Mouse (Mus musculus): ENCODE measurements around the gene T2. TPM values are rescaled to one million over a fixed set of nuclear protein-coding genes. Genes with fewer than 3 reads are reported as not detected.

T2 gene
- polyA plus RNA-seq, 1 experiment from 2014 or later = 0.46 TPM

- WGBS = 56% methylated on average over 8 of the region's 8 CpGs
- H3K9me3 ChIP-seq (ENCODE audit: control insufficient read depth, low read length) = no peaks in the 10 kb centered on the region
- H3K36me3 ChIP-seq (ENCODE audit: control insufficient read depth, insufficient read depth, low read length) = no peaks in the 10 kb centered on the region
Measured at GRCm38 (mm10) chr17:8416865-8417264, 61.1 kb downstream of the T2 start.

GRCm38 (mm10) chr17:8420739-8421138, 64.9 kb downstream of the T2 start:
- no peak for ATAC-seq (ENCODE audit: low read depth)
- no peak for DNase-seq (ENCODE audit: low spot score)
- 64% methylated on average over 1 of the region's 1 CpGs for WGBS
- H3K4me2 ChIP-seq (ENCODE audit: low read depth, low read length) = no peak overlapping the region
- H3K9ac ChIP-seq (ENCODE audit: low read depth, low read length) = no peak overlapping the region
- no peaks in the 10 kb centered on the region for H3K36me3 ChIP-seq (ENCODE audit: control insufficient read depth, insufficient read depth, low read length)
- H3K4me1 ChIP-seq (ENCODE audit: control insufficient read depth, insufficient read depth, low read length) = no peaks in the 10 kb centered on the region
- H3K4me3 ChIP-seq (ENCODE audit: low read depth, low read length) = no peak overlapping the region
- no peaks in the 10 kb centered on the region for H3K27me3 ChIP-seq (replicated peaks; ENCODE audit: control insufficient read depth, insufficient read depth, low read length)
- H3K27ac ChIP-seq (replicated peaks; ENCODE audit: low read depth, low read length) = no peak overlapping the region
- no peaks in the 10 kb centered on the region for H3K9me3 ChIP-seq (ENCODE audit: control insufficient read depth, low read length)

More at GRCm38 (mm10) chr17:8416865-8417264, 61.1 kb downstream of the T2 start:
- H3K4me1 ChIP-seq (ENCODE audit: control insufficient read depth, insufficient read depth, low read length) = no peaks in the 10 kb centered on the region
- no peak overlapping the region for H3K27ac ChIP-seq (replicated peaks; ENCODE audit: low read depth, low read length)
- H3K4me3 ChIP-seq (ENCODE audit: low read depth, low read length) = no peak overlapping the region
- no peak for DNase-seq (ENCODE audit: low spot score)
- ATAC-seq (ENCODE audit: low read depth) = no peak
- no peak overlapping the region for H3K9ac ChIP-seq (ENCODE audit: low read depth, low read length)
- H3K27me3 ChIP-seq (replicated peaks; ENCODE audit: control insufficient read depth, insufficient read depth, low read length) = peaks cover 9% of the 10 kb centered on the region
- H3K4me2 ChIP-seq (ENCODE audit: low read depth, low read length) = no peak overlapping the region

- Histone ChIP-seq H3K9ac (ENCODE audit: low read depth, low read length) (no peak overlapping the region), H3K27me3 (replicated peaks; ENCODE audit: control insufficient read depth, insufficient read depth, low read length) (no peaks in the 10 kb centered on the region), H3K4me2 (ENCODE audit: low read depth, low read length) (no peak overlapping the region), H3K4me3 (ENCODE audit: low read depth, low read length) (no peak overlapping the region), H3K4me1 (ENCODE audit: control insufficient read depth, insufficient read depth, low read length) (no peaks in the 10 kb centered on the region), H3K27ac (replicated peaks; ENCODE audit: low read depth, low read length) (no peak overlapping the region), H3K36me3 (ENCODE audit: control insufficient read depth, insufficient read depth, low read length) (no peaks in the 10 kb centered on the region), H3K9me3 (ENCODE audit: control insufficient read depth, low read length) (no peaks in the 10 kb centered on the region)
- DNase-seq (ENCODE audit: low spot score) (no peak), ATAC-seq (ENCODE audit: low read depth) (no peak)
- WGBS = 33% methylated on average over 5 of the region's 5 CpGs
Measured at GRCm38 (mm10) chr17:8421517-8421916, 65.7 kb downstream of the T2 start.

GRCm38 (mm10) chr17:8423283-8423682, 67.5 kb downstream of the T2 start:
- Histone ChIP-seq H3K27me3 (replicated peaks; ENCODE audit: control insufficient read depth, insufficient read depth, low read length) (peaks cover 13% of the 10 kb centered on the region), H3K9ac (ENCODE audit: low read depth, low read length) (no peak overlapping the region), H3K27ac (replicated peaks; ENCODE audit: low read depth, low read length) (no peak overlapping the region), H3K4me3 (ENCODE audit: low read depth, low read length) (no peak overlapping the region), H3K4me2 (ENCODE audit: low read depth, low read length) (no peak overlapping the region), H3K9me3 (ENCODE audit: control insufficient read depth, low read length) (no peaks in the 10 kb centered on the region), H3K4me1 (ENCODE audit: control insufficient read depth, insufficient read depth, low read length) (no peaks in the 10 kb centered on the region), H3K36me3 (ENCODE audit: control insufficient read depth, insufficient read depth, low read length) (no peaks in the 10 kb centered on the region)
- no peak for ATAC-seq (ENCODE audit: low read depth)
- WGBS = 42% methylated on average over 2 of the region's 2 CpGs
- DNase-seq (ENCODE audit: low spot score) = no peak

- under 1% methylated on average over 16 of the region's 16 CpGs for WGBS
- DNase-seq (ENCODE audit: low spot score) = no peak
- Histone ChIP-seq H3K27me3 (replicated peaks; ENCODE audit: control insufficient read depth, insufficient read depth, low read length) (peaks cover 74% of the 10 kb centered on the region), H3K4me1 (ENCODE audit: control insufficient read depth, insufficient read depth, low read length) (no peaks in the 10 kb centered on the region), H3K4me3 (ENCODE audit: low read depth, low read length) (no peak overlapping the region), H3K9ac (ENCODE audit: low read depth, low read length) (no peak overlapping the region), H3K36me3 (ENCODE audit: control insufficient read depth, insufficient read depth, low read length) (no peaks in the 10 kb centered on the region), H3K4me2 (ENCODE audit: low read depth, low read length) (no peak overlapping the region), H3K27ac (replicated peaks; ENCODE audit: low read depth, low read length) (no peak overlapping the region), H3K9me3 (ENCODE audit: control insufficient read depth, low read length) (no peaks in the 10 kb centered on the region)
- ATAC-seq (ENCODE audit: low read depth) = no peak
Measured at GRCm38 (mm10) chr17:8429436-8429835, 73.6 kb downstream of the T2 start.

- no peak overlapping the region for H3K9ac ChIP-seq (ENCODE audit: low read depth, low read length)
- 2% methylated on average over 5 of the region's 5 CpGs for WGBS
- DNase-seq (ENCODE audit: low spot score) = no peak
Measured at GRCm38 (mm10) chr17:8429896-8430295, 74.1 kb downstream of the T2 start.

GRCm38 (mm10) chr17:8432179-8432800, 76.5 kb downstream of the T2 start:
- H3K9ac ChIP-seq (ENCODE audit: low read depth, low read length) = no peak overlapping the region
- no peak for DNase-seq (ENCODE audit: low spot score)
- WGBS = 2% methylated on average over 17 of the region's 17 CpGs
- H3K9me3 ChIP-seq (ENCODE audit: control insufficient read depth, low read length) = no peaks in the 10 kb centered on the region
- no peak overlapping the region for H3K4me2 ChIP-seq (ENCODE audit: low read depth, low read length)
- H3K4me3 ChIP-seq (ENCODE audit: low read depth, low read length) = no peak overlapping the region
- no peaks in the 10 kb centered on the region for H3K4me1 ChIP-seq (ENCODE audit: control insufficient read depth, insufficient read depth, low read length)
- no peak overlapping the region for H3K27ac ChIP-seq (replicated peaks; ENCODE audit: low read depth, low read length)
- ATAC-seq (ENCODE audit: low read depth) = no peak
- H3K27me3 ChIP-seq (replicated peaks; ENCODE audit: control insufficient read depth, insufficient read depth, low read length) = peaks cover 100% of the 10 kb centered on the region
- no peaks in the 10 kb centered on the region for H3K36me3 ChIP-seq (ENCODE audit: control insufficient read depth, insufficient read depth, low read length)

More at GRCm38 (mm10) chr17:8429896-8430295, 74.1 kb downstream of the T2 start:
- Histone ChIP-seq H3K4me1 (ENCODE audit: control insufficient read depth, insufficient read depth, low read length) (no peaks in the 10 kb centered on the region), H3K27ac (replicated peaks; ENCODE audit: low read depth, low read length) (no peak overlapping the region), H3K27me3 (replicated peaks; ENCODE audit: control insufficient read depth, insufficient read depth, low read length) (peaks cover 79% of the 10 kb centered on the region), H3K4me2 (ENCODE audit: low read depth, low read length) (no peak overlapping the region), H3K9me3 (ENCODE audit: control insufficient read depth, low read length) (no peaks in the 10 kb centered on the region), H3K4me3 (ENCODE audit: low read depth, low read length) (no peak overlapping the region), H3K36me3 (ENCODE audit: control insufficient read depth, insufficient read depth, low read length) (no peaks in the 10 kb centered on the region)
- ATAC-seq (ENCODE audit: low read depth) = no peak

- no peaks in the 10 kb centered on the region for H3K4me1 ChIP-seq (ENCODE audit: control insufficient read depth, insufficient read depth, low read length)
- H3K4me3 ChIP-seq (ENCODE audit: low read depth, low read length) = peak overlapping the region; percentile 28
- H3K4me2 ChIP-seq (ENCODE audit: low read depth, low read length) = peak overlapping the region; percentile 41
- no peak for ATAC-seq (ENCODE audit: low read depth)
- peaks cover 100% of the 10 kb centered on the region for H3K27me3 ChIP-seq (replicated peaks; ENCODE audit: control insufficient read depth, insufficient read depth, low read length)
- H3K36me3 ChIP-seq (ENCODE audit: control insufficient read depth, insufficient read depth, low read length) = no peaks in the 10 kb centered on the region
- no peaks in the 10 kb centered on the region for H3K9me3 ChIP-seq (ENCODE audit: control insufficient read depth, low read length)
- no peak overlapping the region for H3K9ac ChIP-seq (ENCODE audit: low read depth, low read length)
- 2% methylated on average over 35 of the region's 52 CpGs for WGBS
- H3K27ac ChIP-seq (replicated peaks; ENCODE audit: low read depth, low read length) = no peak overlapping the region
- no peak for DNase-seq (ENCODE audit: low spot score)
Measured at GRCm38 (mm10) chr17:8433121-8433977, 77.6 kb downstream of the T2 start.

Measured in embryonic facial prominence, embryonic 14.5 days (tissue).